Mouse (Mus musculus) kidney, adult 18-20 months (tissue): ENCODE measurements at regions not wholly inside any gene's neighbourhood (a gene's known extent, or its start where the extent isn't known, plus 50 kb on each side); places are given as distances from the start of the nearest gene placed in this dataset.

Experiments
- DNase-seq: peaks from one replicate; pipeline ENCODE4 v3.0.0; 2021

GRCm38 (mm10) chr14:24833211-24833610, 346.3 kb downstream of the Rps24 start:
- DNase-seq: no peak

DNA sequence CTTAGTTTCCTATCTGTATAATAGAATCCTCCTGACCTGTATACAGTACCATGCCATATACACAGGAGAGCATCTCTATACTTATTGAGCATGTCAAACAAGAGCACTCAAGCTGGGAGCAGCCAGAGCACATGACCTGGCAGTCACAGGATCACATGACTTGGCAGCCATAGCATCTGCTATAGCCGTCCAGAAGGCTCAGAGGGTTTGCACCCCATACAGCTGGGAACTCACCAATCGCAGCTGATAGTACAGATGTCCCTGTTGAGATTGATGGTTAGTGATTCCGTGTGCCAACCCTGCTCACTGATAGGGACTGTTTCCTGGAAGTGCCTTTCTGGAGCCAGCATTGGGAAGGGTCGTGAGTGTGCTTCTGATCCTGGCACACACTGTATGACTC, 351.3 kb downstream of the Rps24 start:
- DNase-seq: no peak

DNA sequence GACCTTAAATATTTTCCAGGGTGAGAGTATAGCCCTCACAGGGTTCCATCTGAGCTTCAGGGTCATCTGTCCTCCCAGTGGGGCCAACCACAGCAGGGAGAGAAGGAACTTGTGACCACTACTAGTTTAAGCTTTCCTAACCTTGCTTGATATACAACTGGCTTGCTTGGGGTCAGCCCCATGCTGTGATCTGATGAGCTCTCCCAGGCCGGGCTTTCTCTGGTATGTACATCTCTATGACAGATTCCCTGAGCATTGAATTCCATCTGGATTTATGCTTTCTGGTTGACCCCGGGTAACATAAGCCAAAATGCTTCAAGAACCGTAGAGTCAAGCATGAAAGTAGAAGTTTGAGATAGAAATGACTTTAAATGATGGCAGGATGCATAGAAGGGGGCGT, 352.1 kb downstream of the Rps24 start:
- no peak for DNase-seq

DNA sequence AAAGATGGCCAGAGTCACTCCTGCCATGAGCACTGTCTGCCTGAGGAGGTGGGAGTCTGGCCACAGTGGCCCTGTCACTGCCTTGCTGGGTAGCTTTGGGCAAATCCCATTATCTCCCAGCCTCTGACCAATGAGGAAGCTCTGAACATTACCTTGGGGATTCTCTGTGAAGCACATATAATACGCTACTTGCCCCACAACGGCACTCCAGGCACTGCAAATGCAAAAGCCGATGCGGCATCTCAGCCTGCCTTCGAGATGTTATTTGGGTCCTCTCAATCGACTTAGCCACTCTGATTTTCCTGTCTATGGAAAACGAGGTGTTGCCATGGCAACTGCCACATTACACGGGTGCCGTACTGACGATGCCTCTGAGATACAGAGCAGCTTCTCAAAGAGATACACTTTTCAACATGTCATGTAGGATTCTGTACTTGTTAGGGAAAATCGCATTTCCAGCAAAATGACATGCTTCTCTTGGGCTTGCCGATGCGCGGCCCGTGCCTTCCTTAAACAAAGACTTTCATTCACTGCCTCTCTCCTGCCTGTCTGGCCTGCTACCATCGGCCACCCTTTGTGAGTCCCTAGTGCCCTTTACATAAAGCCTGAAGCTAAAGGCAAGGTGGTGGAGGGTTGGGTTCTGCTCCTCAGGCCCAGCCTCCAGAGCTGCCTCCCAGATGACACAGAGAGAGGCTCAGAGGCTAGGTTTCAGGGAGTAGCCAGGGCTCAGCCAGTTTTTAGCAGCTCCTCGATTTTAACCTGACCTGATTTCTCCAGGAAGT, 355.0 kb downstream of the Rps24 start:
- no peak for DNase-seq

DNA sequence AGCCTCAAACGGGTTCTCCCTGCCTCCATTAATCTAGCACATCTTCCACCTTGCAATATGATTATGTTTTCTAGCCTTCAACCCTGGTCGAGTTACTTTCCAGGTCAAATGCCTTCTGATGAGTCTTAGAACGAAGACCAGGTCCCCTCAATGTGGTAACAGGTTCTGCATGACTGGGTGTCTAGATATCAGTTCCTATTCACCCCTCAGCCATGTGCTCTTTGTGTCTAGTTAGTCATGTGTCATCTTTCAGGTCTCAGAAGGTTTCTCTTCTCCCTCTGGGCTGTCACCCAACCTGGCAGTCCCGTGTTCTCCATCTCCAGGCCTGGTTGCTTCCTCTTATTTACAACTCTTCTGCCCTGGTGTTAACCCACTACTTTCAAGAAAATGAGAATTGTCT, 356.7 kb downstream of the Rps24 start:
- no peak for DNase-seq

DNA sequence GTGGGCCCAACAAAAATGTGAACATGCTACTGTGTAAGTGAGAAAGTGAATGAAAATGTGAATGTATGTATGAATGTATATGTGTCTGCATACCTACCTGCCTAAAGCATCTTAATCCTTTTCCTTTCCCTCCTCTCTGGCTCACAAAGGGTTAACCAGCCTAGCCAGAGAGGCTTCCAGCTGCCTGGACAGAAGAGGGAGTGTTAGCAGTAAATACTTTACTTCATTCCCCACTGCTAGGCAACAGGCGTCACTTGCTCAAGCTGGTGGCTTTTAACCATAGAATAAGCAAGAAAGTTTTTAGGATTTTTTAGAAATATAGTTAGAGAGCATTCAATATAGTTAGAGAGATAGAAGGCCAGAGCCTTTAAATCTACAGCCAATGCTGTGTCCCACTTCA, 363.6 kb downstream of the Rps24 start:
- no peak for DNase-seq

DNA sequence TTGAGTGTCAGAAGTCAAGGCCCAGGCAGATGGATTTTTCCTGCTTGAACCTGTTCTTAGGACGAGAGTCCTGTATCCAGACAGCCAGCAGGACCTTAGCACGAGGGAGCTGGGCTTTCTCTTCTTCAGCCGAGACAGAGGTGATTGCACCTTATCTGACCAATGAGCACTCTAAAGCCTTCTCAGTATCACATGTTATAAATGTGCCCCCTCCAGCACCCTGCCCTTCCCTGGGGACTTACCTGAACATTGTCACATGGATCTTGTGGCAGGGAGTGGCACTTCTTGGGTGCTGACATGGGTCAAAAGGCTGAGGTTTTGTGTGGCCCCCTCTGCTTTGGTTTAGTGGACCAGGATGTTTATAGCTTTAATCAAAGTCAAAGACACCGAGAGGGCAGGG, 367.5 kb downstream of the Rps24 start:
- DNase-seq: no peak

GRCm38 (mm10) chr14:24862171-24862570, 375.2 kb downstream of the Rps24 start:
- DNase-seq: no peak

DNA sequence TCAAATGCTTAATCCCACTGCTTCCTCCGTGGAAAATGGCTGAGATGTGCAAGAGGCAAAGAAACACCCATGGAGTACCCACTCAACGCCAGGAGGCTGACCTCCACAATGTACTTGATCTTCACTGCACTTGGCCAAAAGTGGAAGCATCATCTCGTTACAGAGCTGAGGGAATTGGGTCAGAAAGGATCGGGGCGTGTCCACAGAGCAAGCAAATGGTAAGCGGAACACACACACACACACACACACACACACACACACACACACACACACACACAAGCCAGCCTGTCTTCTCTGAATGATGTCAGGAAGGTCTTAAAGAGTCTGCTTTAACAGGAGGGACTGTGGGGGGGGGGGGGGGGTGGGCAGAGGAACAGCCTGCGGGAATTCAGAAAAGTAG, 375.7 kb downstream of the Rps24 start:
- DNase-seq: no peak

DNA sequence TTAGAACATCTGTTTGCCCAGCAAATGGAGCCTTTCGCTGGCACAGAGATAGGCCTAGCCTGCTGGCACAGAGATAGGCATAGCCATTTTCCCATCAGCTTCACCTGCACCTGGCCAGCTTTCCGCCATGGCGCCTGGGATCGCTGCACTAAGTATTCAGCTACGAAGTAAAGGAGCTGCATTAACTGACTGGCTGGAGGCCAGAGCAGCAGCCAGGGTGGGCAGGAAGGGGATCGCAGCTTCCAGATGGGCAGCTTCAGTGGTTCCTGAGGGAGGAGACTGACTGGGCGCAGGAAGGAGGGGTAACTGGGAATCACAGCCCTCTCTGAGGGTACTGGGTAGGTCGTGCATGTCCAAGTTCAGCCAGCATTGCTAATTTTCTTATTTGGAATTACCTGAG, 376.2 kb downstream of the Rps24 start:
- no peak for DNase-seq

- DNase-seq: no peak
These were observed 378.8 kb downstream of the Rps24 start for GRCm38 (mm10) chr14:24865579-24866230.

GRCm38 (mm10) chr14:24867816-24868215, 380.9 kb downstream of the Rps24 start:
- no peak for DNase-seq

DNA sequence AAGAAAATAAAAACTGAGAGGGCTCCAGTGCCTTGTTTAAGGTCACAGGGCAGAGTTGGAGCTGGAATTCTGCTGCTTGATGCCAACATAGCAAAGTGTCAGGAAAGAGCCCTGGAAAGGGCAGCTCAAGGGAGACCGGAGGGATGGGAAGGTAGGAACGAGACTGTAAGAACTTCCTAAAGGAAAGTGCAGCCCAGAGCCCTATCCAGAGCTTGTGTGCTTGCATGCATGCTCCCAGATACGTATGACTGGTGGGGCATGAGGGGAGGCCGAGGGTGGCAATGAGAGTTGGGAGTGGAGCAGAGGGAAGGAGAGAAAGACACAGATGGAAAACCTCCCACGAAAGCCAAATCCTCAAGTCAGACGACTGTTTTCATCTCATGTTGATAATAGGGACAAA, 381.8 kb downstream of the Rps24 start:
- no peak for DNase-seq

GRCm38 (mm10) chr14:24870246-24870645, 383.3 kb downstream of the Rps24 start:
- DNase-seq: no peak

- no peak for DNase-seq
These were observed 384.6 kb downstream of the Rps24 start for GRCm38 (mm10) chr14:24871392-24871998.

DNA sequence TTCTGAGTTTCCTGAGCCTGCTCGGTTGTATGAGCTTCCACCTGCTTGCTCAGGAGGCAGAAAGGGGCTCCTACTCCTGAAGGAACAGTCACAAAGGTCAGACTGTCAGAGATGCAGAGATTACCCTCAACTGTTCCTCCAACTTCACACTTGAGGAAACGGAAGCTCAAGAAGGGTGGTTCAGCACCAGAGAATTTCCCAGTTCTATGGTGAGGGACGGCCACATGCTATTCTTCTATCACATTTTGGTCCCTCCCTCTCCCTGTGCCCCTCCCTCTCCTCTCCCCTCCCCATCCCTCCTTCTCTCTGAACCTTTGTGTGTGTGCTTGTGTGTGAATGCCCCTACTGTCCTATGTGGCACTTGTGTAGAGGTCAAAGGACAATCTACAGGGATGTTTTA, 386.0 kb downstream of the Rps24 start:
- DNase-seq: no peak

GRCm38 (mm10) chr14:24873406-24873805, 386.5 kb downstream of the Rps24 start:
- DNase-seq: no peak

- no peak for DNase-seq
These were observed 387.7 kb downstream of the Rps24 start for GRCm38 (mm10) chr14:24874426-24875155.

GRCm38 (mm10) chr14:24875156-24875545, 388.2 kb downstream of the Rps24 start:
- no peak for DNase-seq

- DNase-seq: no peak
These were observed 389.0 kb downstream of the Rps24 start for GRCm38 (mm10) chr14:24875934-24876333.

DNA sequence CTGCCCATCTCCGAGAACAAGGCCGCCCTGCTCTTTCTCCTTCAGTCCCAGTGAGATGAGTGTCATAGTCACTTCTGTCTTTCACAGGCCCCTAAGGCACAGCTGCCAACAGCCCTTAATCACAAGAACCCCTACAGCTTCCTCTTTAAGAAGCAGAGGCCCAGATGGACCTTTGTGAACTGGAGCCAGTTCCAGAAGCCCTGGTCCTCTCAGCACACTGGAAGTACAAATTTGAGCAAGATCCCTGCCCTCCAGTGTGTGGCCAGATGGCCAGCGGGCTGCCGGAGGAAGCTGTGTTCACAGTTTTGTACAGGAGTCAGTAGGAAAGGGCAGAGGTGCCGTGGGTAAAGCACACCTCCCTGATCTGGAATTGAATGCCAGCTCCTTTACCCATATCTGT, 389.6 kb downstream of the Rps24 start:
- DNase-seq: no peak

DNA sequence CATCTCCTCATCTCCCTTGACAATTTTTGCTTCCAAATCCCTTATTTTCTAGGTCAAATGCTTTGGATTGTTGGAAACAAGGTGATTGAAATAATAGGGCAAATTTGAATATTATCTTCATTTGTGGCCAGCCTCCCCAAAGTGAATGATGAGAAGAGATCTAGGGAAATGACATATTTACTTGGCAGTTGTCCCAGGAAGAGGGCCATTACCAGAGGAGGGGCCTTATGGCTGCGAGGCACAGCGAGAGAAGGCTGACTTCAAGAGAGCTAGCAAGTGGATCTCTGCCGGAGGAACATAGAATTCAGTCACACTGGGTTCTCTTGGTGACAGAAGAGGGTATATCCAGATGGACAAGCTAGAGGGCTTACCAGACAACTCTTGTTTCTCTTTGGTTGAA, 390.9 kb downstream of the Rps24 start:
- no peak for DNase-seq

- no peak for DNase-seq
These were observed 399.2 kb downstream of the Rps24 start for GRCm38 (mm10) chr14:24886164-24886563.
